Mouse (Mus musculus) ES-E14 (cell line): ENCODE results near the gene Ccdc93.

Source experiments
- MAFK ChIP-seq: IDR thresholded peaks from 2 replicates; pipeline ENCODE4 v1.6.1; 2014; ENCODE audit warnings: mild to moderate bottlenecking, low read depth, low read length, inconsistent platforms; ENCODE audit not compliant: insufficient read depth
- ZC3H11A ChIP-seq: IDR thresholded peaks from 2 replicates; pipeline ENCODE4 v1.6.1; 2012; ENCODE audit warnings: low read depth, mild to moderate bottlenecking, inconsistent platforms, low read length, borderline replicate concordance
- ZNF384 ChIP-seq: IDR thresholded peaks from 2 replicates; pipeline ENCODE4 v1.6.1; 2012; ENCODE audit warnings: low read depth, low read length, inconsistent platforms

DNA sequence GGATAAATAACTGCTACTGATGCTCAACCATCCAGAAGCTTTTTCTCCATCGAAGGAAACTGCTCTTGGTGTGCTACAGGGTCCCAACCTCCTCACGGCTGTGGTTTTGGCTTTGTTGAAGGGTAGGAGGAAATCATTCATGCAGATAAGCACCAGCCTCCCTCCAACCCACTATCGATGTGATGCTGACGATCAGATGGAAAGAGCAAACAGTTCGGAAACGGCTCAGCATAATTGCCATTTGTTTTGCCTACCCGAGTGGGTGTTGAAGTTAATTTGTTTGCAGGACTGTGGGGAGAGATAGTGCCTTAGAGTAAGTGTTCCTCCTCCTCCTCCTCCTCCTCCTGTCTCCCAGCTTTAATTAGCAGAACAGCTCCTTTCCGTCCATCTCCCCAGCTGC lies 109.5 kb downstream of the Ccdc93 start:
- TF ChIP-seq ZC3H11A = no peak
- TF ChIP-seq MAFK = no peak
- no peak for TF ChIP-seq ZNF384
